Mouse (Mus musculus) heart, embryonic 10.5 days (tissue): ENCODE data around the gene Ift122. TPM values are rescaled to one million over a fixed set of nuclear protein-coding genes. Genes with fewer than 3 reads are reported as not detected.

Experiments
- DNase-seq: peaks from one replicate; pipeline ENCODE4 v3.0.0-alpha.2; 2017; ENCODE audit warnings: low spot score
- H3K27ac ChIP-seq: fragments of 300-500 bp; sonication (generic); 2 replicates; pipeline ENCODE4 v1.5.1; 2016; ENCODE audit warnings: mild to moderate bottlenecking
- H3K27me3 ChIP-seq: fragments of 300-500 bp; sonication (generic); 2 replicates; pipeline ENCODE4 v1.6.1; 2016; ENCODE audit warnings: mild to moderate bottlenecking; ENCODE audit not compliant: poor library complexity, insufficient read depth, severe bottlenecking
- H3K36me3 ChIP-seq: fragments of 300-500 bp; sonication (generic); 2 replicates; pipeline ENCODE4 v1.6.1; 2016; ENCODE audit warnings: mild to moderate bottlenecking, moderate library complexity
- H3K4me1 ChIP-seq: fragments of 300-500 bp; sonication (generic); 2 replicates; pipeline ENCODE4 v1.6.1; 2016; ENCODE audit warnings: mild to moderate bottlenecking
- H3K4me3 ChIP-seq: fragments of 300-500 bp; sonication (generic); 2 replicates; pipeline ENCODE4 v1.5.1; 2016; ENCODE audit warnings: mild to moderate bottlenecking, moderate library complexity
- H3K9me3 ChIP-seq: fragments of 300-500 bp; sonication (generic); 2 replicates; pipeline ENCODE4 v1.6.1; 2016; ENCODE audit warnings: mild to moderate bottlenecking, moderate library complexity
- WGBS: fragments of 180-500 bp; shearing (Covaris S2); methylation state at CpG from one replicate; pipeline ENCODE4 v1.1.7; 2016; 5-methylcytosine and 5-hydroxymethylcytosine counted together
- polyA plus RNA-seq: library from polyadenylated mRNA; unstranded; fragments of >200 nt; fragmentation: Nextera tagmentation; extraction: Ambion mirVana; gene quantifications from 2 replicates; pipeline ENCODE4 v1.2.1, GENCODE M21; 2016

Ift122 gene
- polyA plus RNA-seq: 27.0 and 31.3 TPM in 2 replicates

GRCm38 (mm10) chr6:115853091-115853813 lies at the start of gene Ift122, which contains the start of gene Mbd4:
TSS of gene Ift122 (plus strand) at chr6:115853470.
TSS of gene Mbd4 (minus strand) at chr6:115853371.
- WGBS: under 1% methylated on average over 51 of the region's 51 CpGs
- H3K4me3 ChIP-seq: peak within 1 kb of the TSS; percentile 69
- H3K36me3 ChIP-seq: peaks cover 17% of the 10 kb centered on the region; the same call in 1 of the 2 replicates
- H3K27me3 ChIP-seq: no peaks in the 10 kb centered on the region
- H3K4me1 ChIP-seq: peaks cover 36% of the 10 kb centered on the region
- peak; percentile 100 for DNase-seq
- peak within 1 kb of the TSS; percentile 91 for H3K27ac ChIP-seq
- H3K9me3 ChIP-seq: no peaks in the 10 kb centered on the region

- Histone ChIP-seq H3K4me1 (peaks cover 19% of the 10 kb centered on the region), H3K36me3 (peaks cover 85% of the 10 kb centered on the region), H3K4me3 (no peak overlapping the region), H3K9me3 (no peaks in the 10 kb centered on the region), H3K27me3 (no peaks in the 10 kb centered on the region), H3K27ac (no peak overlapping the region)
- DNase-seq: peak; percentile 84
- WGBS: 45% methylated on average over 16 of the region's 16 CpGs
These were observed 49.5 kb upstream of the Ift122 start for GRCm38 (mm10) chr6:115803541-115804382.

- H3K27me3 ChIP-seq: no peaks in the 10 kb centered on the region
- H3K4me3 ChIP-seq: no peak overlapping the region
- no peak overlapping the region for H3K27ac ChIP-seq
- WGBS: 73% methylated on average over 10 of the region's 10 CpGs
- H3K9me3 ChIP-seq: no peaks in the 10 kb centered on the region
- peaks cover 19% of the 10 kb centered on the region for H3K4me1 ChIP-seq
- H3K36me3 ChIP-seq: peaks cover 76% of the 10 kb centered on the region
- DNase-seq: no peak
These were observed 48.7 kb upstream of the Ift122 start for GRCm38 (mm10) chr6:115804432-115805192.

GRCm38 (mm10) chr6:115807464-115808195 lies 45.6 kb upstream of the Ift122 start:
- peak overlapping the region; percentile 97 for H3K4me3 ChIP-seq
- no peak for DNase-seq
- H3K27ac ChIP-seq: peak overlapping the region; percentile 99
- no peaks in the 10 kb centered on the region for H3K9me3 ChIP-seq
- peaks cover 19% of the 10 kb centered on the region for H3K4me1 ChIP-seq
- WGBS: 2% methylated on average over 15 of the region's 15 CpGs
- H3K36me3 ChIP-seq: peaks cover 47% of the 10 kb centered on the region
- H3K27me3 ChIP-seq: no peaks in the 10 kb centered on the region

GRCm38 (mm10) chr6:115808196-115808487 lies 45.1 kb upstream of the Ift122 start:
- H3K27ac ChIP-seq: peak overlapping the region; percentile 99
- DNase-seq: no peak
- H3K4me1 ChIP-seq: peaks cover 19% of the 10 kb centered on the region
- peak overlapping the region; percentile 97 for H3K4me3 ChIP-seq
- 0% methylated on average over 22 of the region's 22 CpGs for WGBS
- H3K27me3 ChIP-seq: no peaks in the 10 kb centered on the region
- peaks cover 42% of the 10 kb centered on the region for H3K36me3 ChIP-seq
- H3K9me3 ChIP-seq: no peaks in the 10 kb centered on the region

- peak; percentile 92 for DNase-seq
- peak within 1 kb of the TSS; percentile 99 for H3K27ac ChIP-seq
- H3K27me3 ChIP-seq: no peaks in the 10 kb centered on the region
- WGBS: under 1% methylated on average over 47 of the region's 47 CpGs
- H3K4me1 ChIP-seq: peaks cover 23% of the 10 kb centered on the region
- peaks cover 39% of the 10 kb centered on the region for H3K36me3 ChIP-seq
- no peaks in the 10 kb centered on the region for H3K9me3 ChIP-seq
- peak within 1 kb of the TSS; percentile 97 for H3K4me3 ChIP-seq
These were observed 44.6 kb upstream of the Ift122 start, which contains the start of gene Rpl32 for GRCm38 (mm10) chr6:115808488-115809231. TSS of gene Rpl32 (minus strand) at chr6:115808747.

- WGBS: 70% methylated on average over 8 of the region's 8 CpGs
- H3K4me3 ChIP-seq: no peak overlapping the region
- DNase-seq: no peak
These were observed 41.7 kb upstream of the Ift122 start for GRCm38 (mm10) chr6:115811606-115812005.

GRCm38 (mm10) chr6:115814104-115814503 lies 39.2 kb upstream of the Ift122 start:
- no peak overlapping the region for H3K4me3 ChIP-seq
- no peaks in the 10 kb centered on the region for H3K36me3 ChIP-seq
- no peaks in the 10 kb centered on the region for H3K9me3 ChIP-seq
- H3K27me3 ChIP-seq: no peaks in the 10 kb centered on the region
- 26% methylated on average over 4 of the region's 4 CpGs for WGBS
- no peak for DNase-seq
- H3K4me1 ChIP-seq: peaks cover 13% of the 10 kb centered on the region
- H3K27ac ChIP-seq: no peak overlapping the region

More at GRCm38 (mm10) chr6:115811606-115812005, 41.7 kb upstream of the Ift122 start:
- Histone ChIP-seq H3K36me3 (peaks cover 9% of the 10 kb centered on the region), H3K4me1 (peaks cover 23% of the 10 kb centered on the region), H3K27me3 (no peaks in the 10 kb centered on the region), H3K27ac (no peak overlapping the region), H3K9me3 (no peaks in the 10 kb centered on the region)

- Histone ChIP-seq H3K27me3 (no peaks in the 10 kb centered on the region), H3K4me3 (no peak overlapping the region), H3K36me3 (no peaks in the 10 kb centered on the region), H3K27ac (no peak overlapping the region), H3K9me3 (no peaks in the 10 kb centered on the region), H3K4me1 (peaks cover 13% of the 10 kb centered on the region)
- 74% methylated on average over 4 of the region's 4 CpGs for WGBS
- DNase-seq: no peak
These were observed 38.2 kb upstream of the Ift122 start for GRCm38 (mm10) chr6:115815041-115815440.

- H3K4me1 ChIP-seq: peaks cover 13% of the 10 kb centered on the region
- no peak overlapping the region for H3K27ac ChIP-seq
- no peaks in the 10 kb centered on the region for H3K27me3 ChIP-seq
- H3K9me3 ChIP-seq: no peaks in the 10 kb centered on the region
- no peak for DNase-seq
- no peak overlapping the region for H3K4me3 ChIP-seq
- no peaks in the 10 kb centered on the region for H3K36me3 ChIP-seq
- WGBS: 66% methylated on average over 2 of the region's 2 CpGs
These were observed 35.1 kb upstream of the Ift122 start for GRCm38 (mm10) chr6:115818129-115818528.

- 81% methylated on average over 8 of the region's 8 CpGs for WGBS
- Histone ChIP-seq H3K9me3 (no peaks in the 10 kb centered on the region), H3K4me3 (no peak overlapping the region), H3K27me3 (no peaks in the 10 kb centered on the region), H3K4me1 (peaks cover 8% of the 10 kb centered on the region; the same call in 1 of the 2 replicates), H3K36me3 (no peaks in the 10 kb centered on the region), H3K27ac (no peak overlapping the region)
- DNase-seq: no peak
These were observed 31.9 kb upstream of the Ift122 start for GRCm38 (mm10) chr6:115821216-115821993.
